Mouse (Mus musculus) right cerebral cortex, postnatal 14 days (tissue): ENCODE measurements at regions not wholly inside any gene's neighbourhood (a gene's known extent, or its start where the extent isn't known, plus 50 kb on each side); places are given as distances from the start of the nearest gene placed in this dataset.

Source experiments
- DNase-seq: peaks from one replicate; pipeline ENCODE4 v3.0.0; 2022

GRCm38 (mm10) chr3:120123155-120123554 lies 338.9 kb upstream of the Ptbp2 start:
- DNase-seq = no peak

GRCm38 (mm10) chr3:120083171-120083932 lies 299.1 kb upstream of the Ptbp2 start:
- no peak for DNase-seq

GRCm38 (mm10) chr3:120073528-120073927 lies 289.3 kb upstream of the Ptbp2 start:
- DNase-seq = no peak

GRCm38 (mm10) chr3:120065714-120066113 lies 281.4 kb upstream of the Ptbp2 start:
- no peak for DNase-seq

- DNase-seq = no peak
Observed at GRCm38 (mm10) chr3:120064854-120065480, 280.7 kb upstream of the Ptbp2 start.

GRCm38 (mm10) chr3:120062264-120062663 lies 278.0 kb upstream of the Ptbp2 start:
- no peak for DNase-seq

- no peak for DNase-seq
Observed at GRCm38 (mm10) chr3:120059959-120060358, 275.7 kb upstream of the Ptbp2 start.

GRCm38 (mm10) chr3:120055216-120056154 lies 271.2 kb upstream of the Ptbp2 start:
- no peak for DNase-seq

- no peak for DNase-seq
Observed at GRCm38 (mm10) chr3:120047238-120047637, 263.0 kb upstream of the Ptbp2 start.

GRCm38 (mm10) chr3:120037526-120037925 lies 253.3 kb upstream of the Ptbp2 start:
- DNase-seq = no peak

- no peak for DNase-seq
Observed at GRCm38 (mm10) chr3:120019826-120020683, 235.8 kb upstream of the Ptbp2 start.

GRCm38 (mm10) chr3:120015376-120015775 lies 231.1 kb upstream of the Ptbp2 start:
- no peak for DNase-seq

- DNase-seq = no peak
Observed at GRCm38 (mm10) chr3:120011861-120012260, 227.6 kb upstream of the Ptbp2 start.

- DNase-seq = no peak
Observed at GRCm38 (mm10) chr3:120008110-120008509, 223.8 kb upstream of the Ptbp2 start.

GRCm38 (mm10) chr3:120004588-120004987 lies 220.3 kb upstream of the Ptbp2 start:
- no peak for DNase-seq

- DNase-seq = no peak
Observed at GRCm38 (mm10) chr3:120000281-120000680, 216.0 kb upstream of the Ptbp2 start.

- DNase-seq = no peak
Observed at GRCm38 (mm10) chr3:119996258-119996988, 212.2 kb upstream of the Ptbp2 start.

GRCm38 (mm10) chr3:119995781-119996180 lies 211.5 kb upstream of the Ptbp2 start:
- DNase-seq = peak; percentile 45

GRCm38 (mm10) chr3:119987245-119987852 lies 203.1 kb upstream of the Ptbp2 start:
- DNase-seq = no peak

GRCm38 (mm10) chr3:119977349-119977748 lies 193.1 kb upstream of the Ptbp2 start:
- DNase-seq = no peak

GRCm38 (mm10) chr3:119976363-119976762 lies 192.1 kb upstream of the Ptbp2 start:
- no peak for DNase-seq
